Mouse (Mus musculus) spleen, postnatal 4 days (tissue): ENCODE measurements around the gene Atf7.

Experiments
- DNase-seq, 2 experiments: peaks; one replicate each; pipeline ENCODE4 v3.0.0; 2022; ENCODE audit warnings: low spot score in 2 of 2

The Atf7 gene

DNA sequence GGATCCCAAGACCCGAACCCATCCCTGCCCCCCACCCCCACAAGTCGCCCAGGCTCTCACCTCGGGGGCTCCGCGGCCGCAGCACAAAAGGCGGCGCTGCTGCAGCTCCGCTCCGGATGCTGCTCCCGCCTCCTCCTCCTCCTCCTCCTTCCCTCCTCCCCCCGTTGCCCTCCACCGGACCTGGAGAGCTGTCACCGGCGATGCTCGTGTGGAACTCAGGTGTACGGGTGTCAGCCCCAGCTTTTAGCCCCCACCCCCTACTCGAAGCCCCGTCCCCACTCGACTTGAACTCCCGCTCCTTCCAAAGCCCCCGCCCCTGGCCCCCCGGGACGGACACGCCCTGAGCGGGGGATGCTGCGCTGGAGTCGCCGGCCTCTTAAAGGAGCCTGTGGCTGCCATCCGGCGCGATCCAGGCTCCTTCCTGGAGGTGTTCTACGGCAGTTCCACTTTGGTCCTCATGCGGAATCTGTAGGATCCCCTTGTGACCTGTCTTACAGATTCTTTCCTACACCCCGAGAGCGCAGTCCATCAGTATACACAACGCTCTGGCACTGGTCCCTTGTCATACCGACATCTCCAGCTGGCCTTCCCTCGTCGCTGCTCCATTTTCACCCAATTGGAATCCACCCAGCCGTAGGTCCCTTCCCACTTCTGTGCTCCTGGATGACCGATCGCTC, 108.4 kb downstream of the Atf7 start, which contains the start of gene Map3k12:
Map3k12 (minus strand) TSS at position 337 of the 677 bp plus-strand sequence.
- peak; percentile 38 to 79 for DNase-seq

GRCm38 (mm10) chr15:102516293-102516692, 109.0 kb downstream of the Atf7 start:
- DNase-seq = no peak

- DNase-seq = peak in 1 of 2 experiments; percentile 57
Observed at GRCm38 (mm10) chr15:102515791-102516190, 109.5 kb downstream of the Atf7 start.

GRCm38 (mm10) chr15:102515261-102515660, 110.0 kb downstream of the Atf7 start:
- DNase-seq = no peak

DNA sequence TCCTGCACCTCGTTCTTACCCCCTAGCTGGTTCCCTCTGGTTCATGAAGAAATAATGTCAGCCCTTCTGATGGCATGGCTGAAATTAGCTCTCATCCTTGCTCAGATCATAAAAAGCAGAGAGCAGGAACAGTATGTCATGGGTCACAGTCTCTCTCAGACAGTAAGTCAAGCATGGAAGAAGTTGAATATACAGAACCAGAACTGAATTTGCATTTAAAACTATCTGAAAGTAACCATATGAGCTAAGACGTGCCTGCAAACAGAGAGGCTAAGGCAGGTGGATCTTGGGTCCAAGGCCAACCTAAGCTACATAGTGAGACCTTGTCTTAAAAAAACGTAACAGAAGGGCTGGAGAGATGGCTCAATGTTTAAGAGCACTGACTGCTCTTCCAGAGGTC, 112.3 kb downstream of the Atf7 start:
- no peak for DNase-seq

GRCm38 (mm10) chr15:102512471-102512870, 112.8 kb downstream of the Atf7 start:
- no peak for DNase-seq

- peak in 1 of 2 experiments; percentile 53 for DNase-seq
Observed at GRCm38 (mm10) chr15:102512010-102512409, 113.3 kb downstream of the Atf7 start.

- peak in 1 of 2 experiments; percentile 55 for DNase-seq
Observed at GRCm38 (mm10) chr15:102511285-102511833, 113.9 kb downstream of the Atf7 start.

- peak; percentile 69 to 83 for DNase-seq
Observed at GRCm38 (mm10) chr15:102510590-102511284, 114.5 kb downstream of the Atf7 start.

DNA sequence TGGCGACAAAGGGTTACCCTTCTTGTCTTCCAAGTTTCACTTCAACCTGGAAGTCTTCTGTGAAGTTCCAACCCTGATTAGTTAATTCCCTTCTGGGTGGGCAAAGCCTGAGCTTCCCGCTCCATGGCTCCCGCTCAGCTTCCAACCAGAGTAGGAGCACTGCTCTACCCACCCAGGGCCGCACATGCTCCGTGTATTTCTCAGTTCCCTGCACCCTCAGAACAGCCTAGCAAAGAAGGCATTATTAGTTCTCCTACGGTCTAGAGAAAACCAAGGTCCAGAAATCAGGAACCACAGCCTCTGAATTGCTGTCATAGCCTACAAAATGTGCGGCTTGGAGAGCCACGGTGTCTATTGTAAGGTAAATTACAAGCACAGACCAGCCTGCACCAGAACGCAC, 115.2 kb downstream of the Atf7 start:
- peak in 1 of 2 experiments; percentile 57 for DNase-seq

- no peak for DNase-seq
Observed at GRCm38 (mm10) chr15:102508336-102508735, 116.9 kb downstream of the Atf7 start.

- no peak for DNase-seq
Observed at GRCm38 (mm10) chr15:102507561-102507960, 117.7 kb downstream of the Atf7 start.

GRCm38 (mm10) chr15:102506864-102507263, 118.4 kb downstream of the Atf7 start:
- no peak for DNase-seq

- no peak for DNase-seq
Observed at GRCm38 (mm10) chr15:102506464-102506830, 118.8 kb downstream of the Atf7 start.

DNA sequence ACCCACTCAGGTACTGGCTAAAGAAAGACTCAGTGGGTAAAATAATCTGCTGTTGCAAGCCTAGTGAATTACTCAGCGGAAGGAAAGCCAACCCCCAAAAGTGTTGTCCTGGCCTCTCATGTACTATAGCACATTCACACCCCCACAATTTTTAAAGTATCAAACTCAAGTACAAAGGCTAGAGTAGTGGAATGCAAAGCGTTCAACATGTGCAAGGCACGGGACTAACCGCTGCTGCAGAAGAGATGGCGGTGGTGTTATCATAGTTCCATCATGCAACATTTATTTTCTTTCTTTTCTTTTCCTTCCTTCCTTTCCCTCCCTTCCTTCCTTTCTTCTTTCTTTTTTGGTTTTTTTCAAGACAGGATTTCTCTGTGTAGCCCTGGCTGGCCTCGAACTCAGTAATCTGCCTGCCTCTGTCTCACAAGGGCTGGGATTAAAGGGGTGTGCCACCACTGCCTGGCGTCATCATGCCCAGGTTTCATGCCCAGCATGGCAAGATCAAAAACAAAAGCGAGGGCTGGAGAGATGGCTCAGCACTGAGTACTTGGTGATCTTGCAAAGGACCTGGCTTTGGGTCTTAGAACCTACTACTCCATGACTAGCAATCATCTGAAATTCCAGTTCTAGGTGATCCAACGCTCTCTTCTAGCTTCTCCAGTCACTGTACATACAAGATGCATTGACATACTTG, 119.3 kb downstream of the Atf7 start:
- no peak for DNase-seq

- DNase-seq = peak in 1 of 2 experiments; percentile 59
Observed at GRCm38 (mm10) chr15:102505073-102505769, 120.0 kb downstream of the Atf7 start.

DNA sequence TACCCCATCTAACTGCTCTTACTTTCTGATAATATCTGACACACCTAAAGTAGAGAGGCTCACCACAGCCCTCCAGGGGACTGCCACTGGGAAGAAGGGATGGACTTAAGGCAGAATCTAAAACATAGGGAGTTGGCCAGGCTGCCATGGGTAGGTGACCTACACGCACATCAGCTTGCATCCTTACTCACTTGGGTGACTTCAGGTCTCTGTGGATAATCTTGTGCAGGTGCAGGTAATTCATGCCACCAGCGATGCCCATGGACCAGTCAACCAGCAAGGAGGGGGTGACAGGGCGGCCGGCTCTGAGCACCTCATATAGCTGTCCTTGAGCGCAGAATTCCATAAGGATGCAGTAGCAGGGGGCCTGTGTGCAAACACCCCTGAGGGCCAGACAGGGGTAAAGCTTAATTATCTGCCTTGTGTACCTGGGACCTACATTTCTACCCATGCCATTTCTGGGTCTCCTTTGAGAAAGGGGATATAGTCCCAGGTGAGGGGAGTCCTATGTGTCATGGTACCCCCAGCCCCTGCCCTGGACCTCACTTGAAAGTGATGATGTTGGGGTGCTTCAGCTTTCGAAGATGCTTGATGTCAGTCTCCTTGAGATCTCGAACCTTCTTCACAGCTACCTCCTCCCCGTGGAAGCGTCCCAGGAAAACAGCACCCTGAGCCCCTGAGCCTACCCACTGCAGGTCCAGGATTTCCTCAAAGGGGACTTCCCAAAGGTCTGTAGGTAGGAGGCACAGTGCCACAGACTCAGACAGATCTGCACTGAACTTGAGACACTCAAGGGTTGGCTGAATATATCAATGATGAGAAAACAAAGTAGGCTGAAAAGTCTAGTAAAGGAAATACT, 121.1 kb downstream of the Atf7 start:
- peak in 1 of 2 experiments; percentile 44 for DNase-seq

GRCm38 (mm10) chr15:102503447-102503846, 121.8 kb downstream of the Atf7 start, which contains the start of gene Gm10337:
TSS of gene Gm10337 (plus strand) at chr15:102503722.
- peak in 1 of 2 experiments; percentile 51 for DNase-seq

DNA sequence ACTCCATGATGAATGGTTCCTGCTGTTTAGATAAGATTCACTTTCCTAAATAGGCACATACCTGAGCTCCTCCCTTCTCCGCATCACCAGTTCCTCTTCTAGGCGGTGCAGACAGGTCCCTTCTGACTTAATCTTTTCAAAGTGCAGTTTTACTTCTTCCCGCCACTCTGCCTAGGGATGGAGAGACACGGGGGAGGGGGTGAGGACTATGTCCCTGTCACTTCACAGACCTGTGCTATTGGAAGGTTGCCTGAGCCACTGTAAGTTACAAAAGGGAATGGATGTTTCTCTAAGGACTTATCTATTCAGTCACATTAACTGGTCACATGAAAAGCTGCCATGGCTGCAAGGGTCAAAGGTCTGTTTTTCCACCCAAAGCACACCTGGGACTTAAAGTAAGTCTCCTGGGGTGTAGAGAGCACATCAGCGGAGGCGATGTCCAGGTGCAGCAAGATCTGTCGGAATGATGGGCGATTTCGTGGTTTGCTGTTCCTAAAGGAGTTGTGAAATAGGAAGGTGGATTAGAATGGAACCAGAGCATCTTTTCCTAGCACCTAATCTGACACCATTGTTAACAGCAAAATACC, 122.9 kb downstream of the Atf7 start:
- DNase-seq = no peak
